Mouse (Mus musculus): ENCODE measurements at regions not wholly inside any gene's neighbourhood (a gene's known extent, or its start where the extent isn't known, plus 50 kb on each side); places are given as distances from the start of the nearest gene placed in this dataset.

GRCm38 (mm10) chr4:18169855-18170508 lies 1435.3 kb upstream of the Gm12353 start:
- intact Hi-C loops (cut with DNase I) = no loop called here
- DNase-seq (ENCODE audit: extremely low spot score in 1 of 2, low spot score in 2 of 2) = peak in 1 of 2 experiments; percentile 8

- intact Hi-C loops (cut with DNase I) = no loop called here
- DNase-seq (ENCODE audit: extremely low spot score in 1 of 2, low spot score in 2 of 2) = peak in 1 of 2 experiments; percentile 4
Observed at GRCm38 (mm10) chr4:18170862-18171261, 1434.4 kb upstream of the Gm12353 start.

GRCm38 (mm10) chr4:18180870-18181447 lies 1424.3 kb upstream of the Gm12353 start:
- DNase-seq (ENCODE audit: extremely low spot score in 1 of 2, low spot score in 2 of 2) = no peak
- intact Hi-C loops (cut with DNase I) = no loop called here

All from left cerebral cortex, postnatal 10 days (tissue).